Mouse (Mus musculus) adrenal gland, adult (tissue): ENCODE results near the gene Mcm3.

Experiments used
- DNase-seq, 2 experiments: peaks; one replicate each; pipeline ENCODE4 v3.0.0; 2022 to 2023; ENCODE audit warnings: low spot score in 1 of 2; ENCODE audit not compliant: inconsistent age in 2 of 2

Gene Mcm3

GRCm38 (mm10) chr1:20819771-20820605, at the start of gene Mcm3:
TSS of gene Mcm3 (minus strand) at chr1:20820312.
- peak; percentile 92 to 97 for DNase-seq

GRCm38 (mm10) chr1:20868036-20868435, 47.9 kb upstream of the Mcm3 start:
- DNase-seq: peak in 1 of 2 experiments; percentile 28

GRCm38 (mm10) chr1:20867241-20867902, 47.3 kb upstream of the Mcm3 start:
- DNase-seq: peak; percentile 50 to 81

- DNase-seq: no peak
Observed at GRCm38 (mm10) chr1:20863452-20864172, 43.5 kb upstream of the Mcm3 start.

GRCm38 (mm10) chr1:20861865-20862264, 41.8 kb upstream of the Mcm3 start:
- DNase-seq: no peak

GRCm38 (mm10) chr1:20860775-20861174, 40.7 kb upstream of the Mcm3 start:
- no peak for DNase-seq

- DNase-seq: no peak
Observed at GRCm38 (mm10) chr1:20856924-20857902, 37.1 kb upstream of the Mcm3 start.

- DNase-seq: no peak
Observed at GRCm38 (mm10) chr1:20839911-20840310, 19.8 kb upstream of the Mcm3 start.

- DNase-seq: peak; percentile 22 to 82
Observed at GRCm38 (mm10) chr1:20836551-20837125, 16.5 kb upstream of the Mcm3 start.

- DNase-seq: no peak
Observed at GRCm38 (mm10) chr1:20833141-20833511, 13.0 kb upstream of the Mcm3 start.

- peak in 1 of 2 experiments; percentile 62 for DNase-seq
Observed at GRCm38 (mm10) chr1:20832473-20833140, 12.5 kb upstream of the Mcm3 start.

- no peak for DNase-seq
Observed at GRCm38 (mm10) chr1:20830546-20830945, 10.4 kb upstream of the Mcm3 start.

- no peak for DNase-seq
Observed at GRCm38 (mm10) chr1:20828061-20828460, 7.9 kb upstream of the Mcm3 start.

- no peak for DNase-seq
Observed at GRCm38 (mm10) chr1:20825036-20825435, 4.9 kb upstream of the Mcm3 start.

- DNase-seq: no peak
Observed at GRCm38 (mm10) chr1:20823906-20824305, 3.8 kb upstream of the Mcm3 start.

GRCm38 (mm10) chr1:20823471-20823870, 3.4 kb upstream of the Mcm3 start:
- no peak for DNase-seq

GRCm38 (mm10) chr1:20820959-20821358, 847 bp upstream of the Mcm3 start:
- DNase-seq: peak; percentile 25 to 75

- DNase-seq: no peak
Observed at GRCm38 (mm10) chr1:20817596-20817995, 2.5 kb downstream of the Mcm3 start.

- peak in 1 of 2 experiments; percentile 35 for DNase-seq
Observed at GRCm38 (mm10) chr1:20817172-20817571, 2.9 kb downstream of the Mcm3 start.

GRCm38 (mm10) chr1:20814521-20814920, 5.6 kb downstream of the Mcm3 start:
- no peak for DNase-seq
